Mouse (Mus musculus): Measurements from ENCODE around the gene Espn. TPM values are rescaled to one million over a fixed set of nuclear protein-coding genes. Genes with fewer than 3 reads are reported as not detected.

The Espn gene
- polyA plus RNA-seq, 1 experiment = 97.9 TPM

GRCm38 (mm10) chr4:152184353-152185035 is 32.3 kb upstream of the Espn start:
- no peak for TF ChIP-seq GATA1 (IDR thresholded peaks at IDR 0.05; ENCODE audit: low read length)

GRCm38 (mm10) chr4:152182205-152182604 is 30.0 kb upstream of the Espn start:
- no peak for TF ChIP-seq GATA1 (IDR thresholded peaks at IDR 0.05; ENCODE audit: low read length)

- TF ChIP-seq GATA1 (IDR thresholded peaks at IDR 0.05; ENCODE audit: low read length) = no peak
Observed at GRCm38 (mm10) chr4:152179946-152180660, 27.9 kb upstream of the Espn start.

- no peak for TF ChIP-seq GATA1 (IDR thresholded peaks at IDR 0.05; ENCODE audit: low read length)
Observed at GRCm38 (mm10) chr4:152178916-152179705, 26.9 kb upstream of the Espn start.

- TF ChIP-seq GATA1 (IDR thresholded peaks at IDR 0.05; ENCODE audit: low read length) = no peak
Observed at GRCm38 (mm10) chr4:152178344-152178864, 26.2 kb upstream of the Espn start.

GRCm38 (mm10) chr4:152177537-152178343 is 25.6 kb upstream of the Espn start, which contains the start of gene Acot7:
TSS of gene Acot7 (plus strand) at chr4:152178134.
- TF ChIP-seq GATA1 (IDR thresholded peaks at IDR 0.05; ENCODE audit: low read length) = no peak

- no peak for TF ChIP-seq GATA1 (IDR thresholded peaks at IDR 0.05; ENCODE audit: low read length)
Observed at GRCm38 (mm10) chr4:152177174-152177536, 25.0 kb upstream of the Espn start.

GRCm38 (mm10) chr4:152176638-152177037 is 24.5 kb upstream of the Espn start:
- TF ChIP-seq GATA1 (IDR thresholded peaks at IDR 0.05; ENCODE audit: low read length) = no peak

GRCm38 (mm10) chr4:152173956-152174355 is 21.8 kb upstream of the Espn start:
- no peak for TF ChIP-seq GATA1 (IDR thresholded peaks at IDR 0.05; ENCODE audit: low read length)

GRCm38 (mm10) chr4:152173041-152173440 is 20.9 kb upstream of the Espn start:
- no peak for TF ChIP-seq GATA1 (IDR thresholded peaks at IDR 0.05; ENCODE audit: low read length)

GRCm38 (mm10) chr4:152171543-152171942 is 19.4 kb upstream of the Espn start:
- no peak for TF ChIP-seq GATA1 (IDR thresholded peaks at IDR 0.05; ENCODE audit: low read length)

GRCm38 (mm10) chr4:152170286-152170685 is 18.1 kb upstream of the Espn start:
- no peak for TF ChIP-seq GATA1 (IDR thresholded peaks at IDR 0.05; ENCODE audit: low read length)

GRCm38 (mm10) chr4:152169103-152169502 is 16.9 kb upstream of the Espn start:
- TF ChIP-seq GATA1 (IDR thresholded peaks at IDR 0.05; ENCODE audit: low read length) = no peak

GRCm38 (mm10) chr4:152168052-152168451 is 15.9 kb upstream of the Espn start:
- TF ChIP-seq GATA1 (IDR thresholded peaks at IDR 0.05; ENCODE audit: low read length) = no peak

Measured in G1E-ER4 (cell line).